Mouse (Mus musculus): ENCODE measurements at regions not wholly inside any gene's neighbourhood (a gene's known extent, or its start where the extent isn't known, plus 50 kb on each side); places are given as distances from the start of the nearest gene placed in this dataset.
A peak's percentile ranks its signal among the peaks of the same experiment; 100 is the strongest.

DNA sequence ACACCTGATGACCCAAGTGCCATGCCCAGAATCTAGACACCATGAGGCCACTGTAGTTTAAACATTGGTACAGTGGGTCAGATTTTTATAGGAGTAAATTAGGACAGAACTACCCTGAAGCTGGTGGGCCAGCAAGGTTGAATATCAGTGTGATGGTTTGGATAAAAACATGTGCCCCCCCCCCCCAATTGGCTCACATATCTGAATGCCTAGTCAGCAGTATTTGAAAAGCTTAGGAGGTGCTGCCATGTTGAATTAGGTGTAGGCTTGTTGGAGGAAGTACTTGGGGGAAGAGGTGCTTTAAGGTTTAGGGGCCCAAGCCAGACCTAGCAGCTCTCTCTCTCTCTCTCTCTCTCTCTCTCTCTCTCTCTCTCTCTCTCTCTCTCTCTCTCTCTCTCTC is 66.2 kb upstream of the Klf3 start:
- ATAC-seq (replicated peaks) = no peak
- H3K27ac ChIP-seq (replicated peaks) = no peak overlapping the region
- no peak overlapping the region for H3K9ac ChIP-seq (replicated peaks)
- H3K36me3 ChIP-seq = no peaks in the 10 kb centered on the region
- no peak overlapping the region for H3K4me2 ChIP-seq (replicated peaks)
- peaks cover 21% of the 10 kb centered on the region for H3K4me1 ChIP-seq
- no peak overlapping the region for H3K4me3 ChIP-seq
- no peaks in the 10 kb centered on the region for H3K9me3 ChIP-seq
- H3K27me3 ChIP-seq = no peaks in the 10 kb centered on the region

DNA sequence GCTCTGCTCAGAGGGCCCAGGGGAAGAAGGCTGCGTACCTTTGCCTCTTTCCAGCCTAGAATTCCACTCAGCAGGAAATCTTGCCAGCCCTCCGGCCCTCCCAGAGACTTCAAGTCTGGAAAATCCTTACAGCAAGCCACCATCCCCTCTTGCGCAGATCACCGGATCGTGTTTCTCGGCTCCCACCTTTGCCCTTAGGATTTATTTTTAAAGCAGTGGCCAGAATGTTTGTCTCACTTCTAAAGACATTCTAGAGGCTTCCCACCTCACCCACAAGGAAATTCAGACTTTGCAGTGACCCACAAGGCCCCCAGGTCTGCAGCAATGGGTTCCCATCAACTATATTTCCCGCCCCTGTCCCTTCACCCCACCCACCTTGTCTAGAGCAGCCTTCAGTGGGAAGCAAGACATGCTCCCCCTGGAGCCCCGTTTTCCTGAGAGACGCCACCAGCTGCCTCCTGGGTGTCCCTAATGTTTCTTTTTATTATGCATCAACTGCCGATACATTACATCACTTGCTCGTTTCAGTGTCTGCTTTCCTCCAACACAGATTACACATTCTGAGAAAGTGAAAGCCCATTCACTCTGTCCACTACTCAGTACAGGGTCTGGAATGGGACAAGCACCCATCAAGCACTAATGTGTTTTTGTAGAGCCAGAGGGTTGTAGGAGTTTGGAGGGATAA is 65.0 kb upstream of the Klf3 start:
- no peaks in the 10 kb centered on the region for H3K36me3 ChIP-seq
- H3K9me3 ChIP-seq = no peaks in the 10 kb centered on the region
- no peak overlapping the region for H3K27ac ChIP-seq (replicated peaks)
- H3K9ac ChIP-seq (replicated peaks) = 0 out of 2 replicates have a peak overlapping the region, but pooled peaks have one; percentile 5
- ATAC-seq (replicated peaks) = peak; percentile 57
- peaks cover 21% of the 10 kb centered on the region for H3K4me1 ChIP-seq
- WGBS = 11% methylated on average over 11 of the region's 11 CpGs
- 0 out of 2 replicates have a peak overlapping the region, but pooled peaks have one; percentile 1 for H3K4me3 ChIP-seq
- H3K4me2 ChIP-seq (replicated peaks) = peak overlapping the region; percentile 31
- no peaks in the 10 kb centered on the region for H3K27me3 ChIP-seq

DNA sequence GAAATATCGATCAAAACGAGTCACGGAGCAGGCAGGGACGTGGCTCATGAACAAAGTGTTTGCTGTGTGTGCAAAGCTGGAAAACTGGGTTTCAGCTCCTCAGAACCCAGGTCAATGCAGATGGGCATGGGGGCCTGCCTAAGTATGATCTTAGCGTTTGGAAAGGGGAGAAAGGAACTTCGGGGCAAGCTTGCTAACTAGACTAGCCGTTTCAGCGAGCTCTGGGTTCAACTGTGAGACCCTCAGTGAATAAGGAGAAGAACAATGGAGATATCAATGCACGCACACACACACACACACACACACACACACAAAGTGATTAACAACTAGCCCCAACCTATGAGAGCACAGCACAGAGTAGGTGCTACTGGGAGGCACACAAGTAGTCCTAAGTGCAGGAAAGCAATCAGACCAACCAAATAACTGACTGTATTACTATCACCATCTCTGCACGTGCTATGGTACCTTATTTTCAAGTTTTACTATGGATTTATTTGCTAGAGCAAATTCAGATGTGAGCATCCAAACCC is 64.3 kb upstream of the Klf3 start:
- H3K4me3 ChIP-seq = 0 out of 2 replicates have a peak overlapping the region, but pooled peaks have one; percentile 1

DNA sequence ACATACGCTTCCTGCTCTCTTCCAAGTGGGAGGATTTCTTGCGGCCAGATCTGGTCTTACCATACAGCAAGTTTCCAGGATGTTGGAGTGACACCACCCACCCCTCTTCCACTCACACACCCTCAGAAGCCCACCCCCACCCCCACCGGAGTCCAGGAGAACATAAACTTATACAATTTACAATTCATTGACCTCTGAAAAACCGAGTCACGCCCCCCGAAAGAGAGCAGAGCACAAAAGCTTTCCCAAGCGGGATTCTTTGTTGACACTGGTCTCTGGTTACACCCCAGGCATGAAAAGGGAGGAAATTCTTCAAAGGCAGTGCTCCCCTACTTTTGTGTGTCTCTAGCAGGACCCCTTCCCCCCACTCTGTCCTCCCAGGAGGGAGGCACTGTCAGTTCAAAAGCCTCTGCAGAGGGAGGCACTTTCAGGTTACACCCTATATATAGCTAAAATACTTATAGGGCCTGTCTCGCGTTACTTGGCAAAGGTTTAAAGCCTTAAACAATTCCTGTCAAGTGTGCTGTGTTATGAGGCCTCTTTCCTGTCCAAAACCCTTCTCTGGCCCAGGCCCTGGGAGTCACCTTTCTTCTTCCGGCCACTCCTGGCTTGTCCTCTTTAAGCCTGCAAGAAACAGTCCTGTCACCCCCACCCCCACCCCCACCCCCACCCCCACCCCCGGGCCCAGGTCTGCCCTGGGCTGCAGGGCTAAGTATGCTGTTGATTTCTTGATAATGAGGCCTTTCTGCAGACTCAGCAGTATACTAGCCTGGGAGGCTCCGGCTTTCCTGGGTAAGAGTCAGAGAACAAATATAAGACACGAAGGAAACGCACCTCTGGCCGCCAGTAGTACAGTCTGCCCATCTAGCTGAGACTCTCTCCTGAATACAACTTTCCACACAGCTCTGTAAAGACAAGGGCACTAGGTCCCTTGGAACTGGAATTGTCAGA is 63.6 kb upstream of the Klf3 start:
- H3K9me3 ChIP-seq = no peaks in the 10 kb centered on the region
- no peaks in the 10 kb centered on the region for H3K27me3 ChIP-seq
- no peak overlapping the region for H3K4me2 ChIP-seq (replicated peaks)
- peak; percentile 43; the same call in 1 of the 2 replicates for ATAC-seq (replicated peaks)
- no peak overlapping the region for H3K27ac ChIP-seq (replicated peaks)
- no peaks in the 10 kb centered on the region for H3K36me3 ChIP-seq
- H3K9ac ChIP-seq (replicated peaks) = no peak overlapping the region
- WGBS = 9% methylated on average over 15 of the region's 15 CpGs
- H3K4me3 ChIP-seq = no peak overlapping the region
- peaks cover 21% of the 10 kb centered on the region for H3K4me1 ChIP-seq

More for the DNA sequence above, 64.3 kb upstream of the Klf3 start:
- Histone ChIP-seq H3K9me3 (no peaks in the 10 kb centered on the region), H3K27me3 (no peaks in the 10 kb centered on the region), H3K4me2 (replicated peaks) (peak overlapping the region; percentile 31), H3K36me3 (no peaks in the 10 kb centered on the region), H3K4me1 (peaks cover 21% of the 10 kb centered on the region), H3K27ac (replicated peaks) (no peak overlapping the region), H3K9ac (replicated peaks) (no peak overlapping the region)
- 12% methylated on average over 10 of the region's 10 CpGs for WGBS
- ATAC-seq (replicated peaks) = 0 out of 2 replicates have a peak, but pooled peaks have one; percentile 47

DNA sequence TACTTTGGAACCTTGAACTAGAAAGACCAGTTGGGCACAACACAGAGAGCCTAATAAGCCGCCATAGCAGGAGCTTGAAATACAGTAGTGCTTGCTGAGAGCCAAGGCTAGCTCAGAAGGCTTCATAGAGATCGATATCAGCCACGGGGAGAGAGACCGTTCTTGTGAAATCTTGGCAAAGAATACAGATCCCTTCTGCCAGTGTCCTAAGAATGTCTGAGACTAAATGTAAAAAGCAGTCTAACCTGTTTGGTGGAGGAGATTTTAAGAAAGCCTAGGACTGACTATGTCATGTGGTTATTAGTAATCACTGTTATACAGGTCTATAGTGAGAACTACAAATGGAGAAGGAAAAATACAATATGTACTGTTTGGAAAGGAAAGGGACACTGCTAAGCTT is 59.1 kb upstream of the Klf3 start:
- H3K9ac ChIP-seq (replicated peaks) = no peak overlapping the region
- ATAC-seq (replicated peaks) = no peak
- H3K4me1 ChIP-seq = peaks cover 8% of the 10 kb centered on the region
- no peak overlapping the region for H3K27ac ChIP-seq (replicated peaks)
- H3K27me3 ChIP-seq = no peaks in the 10 kb centered on the region
- 92% methylated on average over 4 of the region's 4 CpGs for WGBS
- no peak overlapping the region for H3K4me2 ChIP-seq (replicated peaks)
- H3K4me3 ChIP-seq = no peak overlapping the region
- H3K36me3 ChIP-seq = no peaks in the 10 kb centered on the region
- no peaks in the 10 kb centered on the region for H3K9me3 ChIP-seq

DNA sequence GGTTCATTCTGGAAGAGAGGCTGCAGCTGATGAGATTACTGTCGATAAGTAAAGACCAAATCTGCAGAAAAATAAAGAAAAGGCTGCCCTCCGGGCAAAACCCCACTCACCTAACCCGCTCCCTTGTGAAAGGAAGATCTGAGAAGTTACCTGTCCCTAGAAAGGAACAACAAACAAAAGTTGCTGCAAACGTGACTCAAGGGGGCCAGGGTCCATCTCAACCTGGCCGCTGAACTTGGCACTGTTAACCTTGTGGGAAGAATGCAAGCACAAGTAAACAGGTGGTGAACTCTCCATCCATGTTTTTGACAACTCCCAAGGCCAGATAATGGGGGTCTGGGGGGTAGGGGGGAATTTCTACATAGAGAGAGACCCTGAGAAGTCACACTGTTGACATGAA is 58.7 kb upstream of the Klf3 start:
- Histone ChIP-seq H3K4me1 (peaks cover 4% of the 10 kb centered on the region), H3K4me2 (replicated peaks) (no peak overlapping the region), H3K36me3 (no peaks in the 10 kb centered on the region), H3K9me3 (no peaks in the 10 kb centered on the region), H3K27me3 (no peaks in the 10 kb centered on the region), H3K27ac (replicated peaks) (no peak overlapping the region), H3K4me3 (no peak overlapping the region), H3K9ac (replicated peaks) (no peak overlapping the region)
- WGBS = 90% methylated on average over 5 of the region's 5 CpGs
- no peak for ATAC-seq (replicated peaks)

DNA sequence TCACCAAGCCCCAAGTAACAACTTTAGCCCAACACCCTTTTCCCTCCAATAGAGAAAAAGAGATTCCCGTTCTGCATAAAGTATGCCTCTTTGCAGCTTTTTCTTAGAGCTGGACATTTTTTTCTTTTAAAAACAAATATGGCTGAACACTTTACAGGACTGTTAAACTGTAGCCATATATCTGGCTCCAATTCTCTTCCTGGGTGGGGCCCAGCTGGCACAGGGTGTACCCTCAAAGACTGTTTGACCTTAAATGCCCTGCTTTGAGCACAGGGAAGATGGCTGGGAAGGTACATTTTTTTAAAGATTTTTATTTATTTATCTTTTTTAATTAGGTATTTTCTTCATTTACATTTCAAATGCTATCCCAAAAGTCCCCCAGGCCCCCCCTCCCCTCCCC is 55.7 kb upstream of the Klf3 start:
- no peaks in the 10 kb centered on the region for H3K36me3 ChIP-seq
- H3K4me3 ChIP-seq = no peak overlapping the region
- H3K27ac ChIP-seq (replicated peaks) = no peak overlapping the region
- WGBS = 28% methylated on average over 1 of the region's 1 CpGs
- H3K4me2 ChIP-seq (replicated peaks) = no peak overlapping the region
- H3K9me3 ChIP-seq = no peaks in the 10 kb centered on the region
- H3K9ac ChIP-seq (replicated peaks) = no peak overlapping the region
- no peak for ATAC-seq (replicated peaks)
- no peaks in the 10 kb centered on the region for H3K4me1 ChIP-seq
- H3K27me3 ChIP-seq = no peaks in the 10 kb centered on the region

DNA sequence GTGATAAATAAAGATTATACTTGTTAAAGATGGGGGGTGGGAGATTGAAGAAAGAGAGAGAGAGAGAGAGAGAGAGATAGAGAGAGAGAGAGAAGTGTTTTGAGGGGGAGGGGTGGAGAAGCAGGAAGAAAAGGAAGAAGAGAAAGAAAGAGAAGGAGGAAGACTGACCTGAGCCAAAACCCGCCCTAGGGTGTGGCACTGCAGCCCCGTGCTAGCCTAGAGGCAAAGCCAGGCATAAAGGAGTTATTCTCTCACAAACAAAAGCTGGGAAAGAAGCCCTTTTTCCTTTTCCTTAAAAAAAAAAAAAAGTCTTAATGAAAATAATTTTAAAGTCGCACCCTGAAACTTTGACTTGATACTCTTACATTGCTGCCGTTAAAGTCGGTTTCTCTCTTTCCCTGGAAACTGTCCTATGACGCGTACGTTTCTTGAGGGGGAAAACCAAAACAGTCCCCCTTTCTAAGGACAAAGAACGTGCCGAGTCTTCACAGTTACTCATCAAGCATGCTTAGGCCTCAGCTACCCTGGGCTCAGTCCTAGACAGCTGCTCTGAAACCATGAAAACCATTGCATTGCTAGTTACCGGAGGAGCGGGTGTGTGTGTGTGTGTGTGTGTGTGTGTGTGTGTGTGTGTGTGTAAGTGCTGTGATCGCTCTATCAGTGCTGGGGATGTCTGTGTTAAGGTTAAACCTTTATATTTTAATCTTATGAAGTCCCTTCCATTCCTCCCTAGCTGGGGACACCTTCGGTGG is 53.6 kb upstream of the Klf3 start:
- Histone ChIP-seq H3K4me1 (no peaks in the 10 kb centered on the region), H3K27me3 (no peaks in the 10 kb centered on the region), H3K4me3 (no peak overlapping the region), H3K27ac (replicated peaks) (no peak overlapping the region), H3K9me3 (no peaks in the 10 kb centered on the region), H3K9ac (replicated peaks) (no peak overlapping the region), H3K4me2 (replicated peaks) (no peak overlapping the region), H3K36me3 (no peaks in the 10 kb centered on the region)
- WGBS = 59% methylated on average over 14 of the region's 14 CpGs
- no peak for ATAC-seq (replicated peaks)

DNA sequence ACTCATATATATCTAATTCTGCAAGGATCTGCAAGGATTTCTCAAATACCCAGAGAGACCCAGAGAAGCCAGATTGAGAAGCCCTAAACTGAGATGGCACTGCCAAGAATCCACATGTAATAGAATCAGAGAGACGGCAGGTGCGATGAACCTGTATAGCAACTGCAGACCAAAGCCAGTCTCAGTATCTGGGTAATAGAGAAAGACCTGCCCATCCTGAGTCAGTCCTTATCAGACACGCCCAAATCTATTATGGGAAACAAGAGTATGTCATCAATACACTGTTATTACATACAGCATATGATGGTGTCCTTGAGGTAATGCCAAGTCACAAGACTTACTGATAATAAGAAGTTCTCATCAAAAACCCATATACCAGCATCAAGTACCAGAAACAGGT is 52.8 kb upstream of the Klf3 start:
- H3K9ac ChIP-seq (replicated peaks) = no peak overlapping the region
- no peak overlapping the region for H3K4me2 ChIP-seq (replicated peaks)
- no peak overlapping the region for H3K27ac ChIP-seq (replicated peaks)
- H3K9me3 ChIP-seq = no peaks in the 10 kb centered on the region
- H3K36me3 ChIP-seq = no peaks in the 10 kb centered on the region
- H3K27me3 ChIP-seq = no peaks in the 10 kb centered on the region
- H3K4me1 ChIP-seq = no peaks in the 10 kb centered on the region
- H3K4me3 ChIP-seq = no peak overlapping the region
- 91% methylated on average over 3 of the region's 3 CpGs for WGBS
- ATAC-seq (replicated peaks) = no peak

DNA sequence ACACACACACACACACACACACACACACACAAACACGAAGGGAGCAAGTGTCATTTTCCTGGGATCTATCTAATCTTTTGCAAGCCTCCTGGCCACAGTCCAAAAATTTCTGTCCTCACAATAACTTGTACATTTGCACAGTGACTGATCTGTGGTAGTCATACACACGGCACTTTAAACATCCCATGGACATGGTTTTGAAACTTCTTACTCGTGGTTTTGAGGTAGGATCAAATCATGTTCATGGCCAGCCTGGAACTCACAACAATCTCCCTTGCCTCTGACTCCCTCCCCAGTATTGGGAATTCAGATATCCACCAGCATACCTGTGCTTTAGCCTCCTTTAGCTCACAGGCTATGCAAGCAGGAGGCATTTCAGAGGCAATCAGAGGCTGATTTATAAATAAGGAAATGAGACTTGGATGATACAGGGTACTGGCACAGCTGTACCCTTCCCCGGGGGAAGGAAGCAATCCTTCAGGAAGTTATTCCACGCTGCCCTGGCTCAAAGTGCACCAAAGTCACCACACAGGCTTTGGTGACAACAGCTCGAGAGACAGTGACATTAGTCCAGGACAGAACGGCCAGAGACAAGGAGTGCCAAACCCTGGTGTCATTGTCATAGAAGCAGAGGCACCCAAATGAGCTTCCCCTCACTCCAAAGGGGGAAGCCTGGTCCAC is 52.1 kb upstream of the Klf3 start:
- no peaks in the 10 kb centered on the region for H3K27me3 ChIP-seq
- no peak overlapping the region for H3K9ac ChIP-seq (replicated peaks)
- WGBS = 68% methylated on average over 7 of the region's 7 CpGs
- ATAC-seq (replicated peaks) = no peak
- no peak overlapping the region for H3K27ac ChIP-seq (replicated peaks)
- no peak overlapping the region for H3K4me3 ChIP-seq
- no peaks in the 10 kb centered on the region for H3K36me3 ChIP-seq
- H3K4me2 ChIP-seq (replicated peaks) = no peak overlapping the region
- H3K9me3 ChIP-seq = no peaks in the 10 kb centered on the region
- no peaks in the 10 kb centered on the region for H3K4me1 ChIP-seq

DNA sequence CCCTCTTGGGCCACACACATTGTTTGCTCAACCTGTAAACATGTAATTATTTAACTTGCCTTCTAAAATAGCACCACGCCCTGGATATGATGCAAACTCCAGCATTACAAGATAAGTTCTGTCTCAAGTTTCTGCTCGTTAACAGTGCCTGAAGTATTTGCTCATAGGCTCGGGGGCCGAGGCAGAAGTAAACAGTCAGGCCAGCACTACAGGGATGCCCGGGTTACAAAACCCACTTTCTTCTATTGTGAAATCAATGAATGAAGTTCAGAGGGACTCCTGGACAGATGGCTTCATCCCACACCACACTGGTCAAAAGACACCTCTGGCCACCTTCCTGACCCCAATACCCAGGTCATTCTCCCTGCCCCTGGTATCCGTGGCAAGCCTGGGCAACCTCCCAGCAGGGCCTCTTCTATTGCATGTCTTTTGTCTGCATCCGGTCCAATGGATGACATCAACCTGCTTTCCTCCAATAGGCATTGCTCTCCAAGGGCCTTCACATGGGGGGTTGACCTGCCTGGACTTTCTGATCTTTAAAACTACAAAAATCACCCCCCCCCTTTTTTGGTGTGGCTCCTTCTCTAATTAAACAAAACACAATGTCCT is 49.9 kb upstream of the Klf3 start:
- no peaks in the 10 kb centered on the region for H3K4me1 ChIP-seq
- H3K9me3 ChIP-seq = no peaks in the 10 kb centered on the region
- H3K27me3 ChIP-seq = no peaks in the 10 kb centered on the region
- H3K4me2 ChIP-seq (replicated peaks) = no peak overlapping the region
- no peak for ATAC-seq (replicated peaks)
- H3K4me3 ChIP-seq = no peak overlapping the region
- H3K36me3 ChIP-seq = no peaks in the 10 kb centered on the region
- 48% methylated on average over 7 of the region's 7 CpGs for WGBS
- H3K9ac ChIP-seq (replicated peaks) = no peak overlapping the region
- no peak overlapping the region for H3K27ac ChIP-seq (replicated peaks)
